ENCODE assay signal across 17 mouse cellular contexts in the genomic region with DNA sequence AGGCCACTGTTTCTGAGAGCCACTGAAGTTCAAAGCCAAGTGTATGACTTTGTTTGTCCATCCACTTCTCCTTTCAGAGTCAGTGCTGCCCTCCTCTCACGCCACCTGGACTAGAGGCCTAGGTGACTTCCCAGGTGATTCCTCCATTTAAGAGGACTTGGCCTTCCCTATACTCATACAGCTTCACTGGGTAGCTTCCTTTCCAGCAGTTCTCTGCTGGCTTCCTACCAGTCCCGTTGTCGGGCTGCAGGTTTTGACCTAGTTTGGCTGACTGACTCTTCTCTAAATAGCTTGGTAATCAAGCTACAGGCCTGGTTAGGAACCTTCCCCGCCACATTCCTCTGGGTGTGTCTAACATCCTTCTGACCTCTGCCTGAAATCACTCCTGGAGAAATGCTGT. TPM values are rescaled to one million over a fixed set of nuclear protein-coding genes. Genes with fewer than 3 reads are reported as not detected.
DNase-seq lines count a peak whose midpoint lies in the region; TF ChIP-seq lines count a peak whose summit lies in the region.
"Had no signal": no experiment of that assay in that cellular context is flagged by ENCODE, and none has a peak within 500 bp of the region (broad histone marks: within the 10 kb centered on the region; RNA-seq: fewer than 3 reads in every experiment).

No protein-coding gene starts in this region.

- H3K27me3 ChIP-seq in heart, embryonic 10.5 days (ENCODE audit: insufficient read depth, poor library complexity, severe bottlenecking), result no peaks in the 10 kb centered on the region
- H3K27me3 ChIP-seq: embryonic facial prominence, embryonic 12.5 days; stomach, embryonic 15.5 days had no signal

- 34% methylated on average over 4 of the region's 4 CpGs for WGBS in heart, embryonic 10.5 days

- H3K4me1 ChIP-seq in heart, embryonic 10.5 days, result peaks cover 89% of the 10 kb centered on the region

- intact Hi-C loops in gastrocnemius, adult 2 months (cut with DNase I), result no loop called here

- H3K4me3 ChIP-seq in gastrocnemius, adult 2 months, result no peak overlapping the region
- no peak overlapping the region for H3K4me3 ChIP-seq in heart, embryonic 10.5 days
- H3K4me3 ChIP-seq: embryonic facial prominence, embryonic 12.5 days; left cerebral cortex, adult 2 months; stomach, embryonic 15.5 days had no signal

- peak overlapping the region; percentile 63 for H3K27ac ChIP-seq in gastrocnemius, adult 2 months
- H3K27ac ChIP-seq in heart, embryonic 10.5 days, result peak overlapping the region; percentile 79
- H3K27ac ChIP-seq: embryonic facial prominence, embryonic 12.5 days; hindbrain, embryonic 14.5 days; left cerebral cortex, adult 2 months; macrophage; stomach, embryonic 15.5 days had no signal

- DNase-seq in gastrocnemius, adult 2 months, result peak; percentile 74
- no peak for DNase-seq in gastrocnemius, postnatal 4 days (ENCODE audit: low spot score in 2 of 2)
- DNase-seq in 3T3-L1 (ENCODE audit: low read depth, low spot score), result peak; percentile 44
- no peak for DNase-seq in heart, embryonic 10.5 days (ENCODE audit: low spot score)
- peak; percentile 60 for DNase-seq in kidney, postnatal 14 days
- no peak for DNase-seq in thymus, adult 18-20 months
- DNase-seq in T-cell, adult 2 months (ENCODE audit: low spot score), result no peak
- no peak for DNase-seq in thymus, postnatal 14 days
- DNase-seq: cerebellum, adult 8-10 months; liver; right cerebral cortex, postnatal 25 days had no signal

- H3K36me3 ChIP-seq in heart, embryonic 10.5 days, result no peaks in the 10 kb centered on the region
- H3K36me3 ChIP-seq: embryonic facial prominence, embryonic 12.5 days; stomach, embryonic 15.5 days had no signal

- no peak for TF ChIP-seq CTCF in gastrocnemius, adult 2 months (IDR thresholded peaks at IDR 0.05)

- no peaks in the 10 kb centered on the region for H3K9me3 ChIP-seq in heart, embryonic 10.5 days
- H3K9me3 ChIP-seq: embryonic facial prominence, embryonic 12.5 days; stomach, embryonic 15.5 days had no signal

RNA-seq across cellular contexts. Expression of gene Col4a1, which starts 18.9 kb away (rescaled TPM):
- total RNA-seq in gastrocnemius, adult 2 months (2021), result 100 to 1,000 TPM in 1 of 2 experiments, 10 to 100 TPM in 1; 73.3 to 117 TPM
- 1,000 to 10,000 TPM in 1 of 2 experiments, 100 to 1,000 TPM in 1; 969 to 1,074 TPM for total RNA-seq in gastrocnemius, postnatal 4 days (2021)
- 143 and 257 TPM in 2 replicates for polyA plus RNA-seq in heart, embryonic 10.5 days (2016; fragmentation: Nextera tagmentation; extraction: Ambion mirVana)
- total RNA-seq: neutrophil, adult 5-6 weeks had no signal

RNA-seq across cellular contexts. Expression of gene Col4a2, which starts 19.0 kb away (rescaled TPM):
- total RNA-seq in gastrocnemius, adult 2 months (2021), result 10 to 100 TPM; 51.3 to 69.5 TPM
- total RNA-seq in gastrocnemius, postnatal 4 days (2021), result 100 to 1,000 TPM; 480 to 481 TPM
- 54.9 and 97.0 TPM in 2 replicates for polyA plus RNA-seq in heart, embryonic 10.5 days (2016; fragmentation: Nextera tagmentation; extraction: Ambion mirVana)
- total RNA-seq: neutrophil, adult 5-6 weeks had no signal

Comparison
In these comparisons a context has a peak if more than half of its experiments do, and no peak if none do; other contexts are left out.
1. DNase-seq: peak in gastrocnemius, adult 2 months (single experiment), 3T3-L1 (single experiment) and kidney, postnatal 14 days (single experiment); none in gastrocnemius, postnatal 4 days (0 of 2), heart, embryonic 10.5 days (single experiment), thymus, adult 18-20 months (0 of 2), T-cell, adult 2 months (single experiment) and thymus, postnatal 14 days (single experiment).
2. RNA of gene Col4a1, which starts 18.9 kb away (total RNA-seq): 969 to 1,074 TPM in gastrocnemius, postnatal 4 days; 73.3 to 117 TPM in gastrocnemius, adult 2 months; every median in the first group is over 4 times any median in the second.
3. RNA of gene Col4a2, which starts 19.0 kb away (total RNA-seq): 480 to 481 TPM in gastrocnemius, postnatal 4 days; 51.3 to 69.5 TPM in gastrocnemius, adult 2 months; every median in the first group is over 4 times any median in the second.